Mouse (Mus musculus) adrenal gland, postnatal 36 days (tissue): ENCODE measurements at regions not wholly inside any gene's neighbourhood (a gene's known extent, or its start where the extent isn't known, plus 50 kb on each side); places are given as distances from the start of the nearest gene placed in this dataset.
"Not testable (repeated sequence)": the region's sequence is repeated elsewhere in the genome, so short reads cannot be mapped to it uniquely, and the experiment has no call there.

Experiments
- DNase-seq, 2 experiments: peaks; one replicate each; pipeline ENCODE4 v3.0.0; 2021; ENCODE audit warnings: mixed read lengths in 1 of 2

DNA sequence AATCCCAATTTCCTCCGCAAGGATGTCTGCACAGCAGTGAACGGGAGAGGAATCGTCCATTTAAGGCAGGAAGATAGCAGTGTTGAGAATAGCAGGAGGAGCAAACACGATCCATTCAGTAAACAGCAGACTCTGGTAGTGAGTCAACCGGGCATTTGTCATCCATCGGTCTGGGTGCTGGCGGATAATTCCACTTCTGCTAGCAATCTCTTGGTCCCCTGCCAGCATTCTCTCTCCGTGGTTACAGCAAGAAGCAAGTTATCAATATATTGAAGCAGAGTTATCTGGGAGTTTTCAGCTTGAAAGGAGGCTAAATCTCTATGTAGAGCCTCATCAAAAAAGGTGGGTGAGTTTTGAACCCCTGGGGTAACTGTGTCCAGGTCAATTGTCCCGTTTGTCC is 130.4 kb downstream of the Mtrr start:
- peak; percentile 1 to 5 for DNase-seq

DNA sequence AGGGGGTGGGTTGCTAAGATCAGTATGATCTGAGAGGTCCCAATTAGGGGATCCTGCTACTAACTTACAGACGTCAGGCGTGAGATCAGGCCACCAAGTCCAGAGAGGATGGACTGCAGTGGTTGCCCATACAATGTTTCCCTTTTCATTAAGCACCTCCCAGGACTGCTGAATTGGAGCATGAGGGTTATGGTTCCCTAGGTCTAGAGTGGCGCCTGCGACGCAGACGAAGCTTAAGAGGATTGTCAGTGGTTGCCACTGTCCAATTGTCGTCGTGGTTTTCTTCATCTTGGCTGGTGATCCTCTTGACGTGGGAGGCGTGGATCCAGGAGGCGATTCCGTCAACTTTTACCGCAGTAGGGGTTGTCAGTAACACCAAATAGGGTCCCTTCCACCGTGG is 137.6 kb downstream of the Mtrr start:
- not testable (repeated sequence) for DNase-seq
